Mouse (Mus musculus): Measurements from ENCODE around the gene Col17a1.

- no peak for TF ChIP-seq POLR2A (IDR thresholded peaks at IDR 0.05; ENCODE audit: borderline replicate concordance, extremely low read depth, low read depth, low read length)
- no peak for TF ChIP-seq CTCF (IDR thresholded peaks at IDR 0.05; ENCODE audit: insufficient read depth, low read length)
Observed at GRCm38 (mm10) chr19:47613442-47613841, 78.5 kb downstream of the Col17a1 start.
